Mouse (Mus musculus) testis, adult 2 months (tissue): ENCODE results near the gene Tldc2.

Experiments
- CTCF ChIP-seq: fragments of 200-500 bp; IDR thresholded peaks from 2 replicates; pipeline ENCODE4 v1.5.1; 2012; ENCODE audit warnings: low read depth, mild to moderate bottlenecking, inconsistent platforms, low read length, moderate library complexity; ENCODE audit not compliant: control insufficient read depth, insufficient read depth, insufficient replicate concordance
- POLR2A ChIP-seq: fragments of 200-500 bp; IDR thresholded peaks from 2 replicates; pipeline ENCODE4 v1.6.1; 2012; ENCODE audit warnings: low read depth, mild to moderate bottlenecking, inconsistent platforms, low read length, moderate library complexity; ENCODE audit not compliant: control insufficient read depth

DNA sequence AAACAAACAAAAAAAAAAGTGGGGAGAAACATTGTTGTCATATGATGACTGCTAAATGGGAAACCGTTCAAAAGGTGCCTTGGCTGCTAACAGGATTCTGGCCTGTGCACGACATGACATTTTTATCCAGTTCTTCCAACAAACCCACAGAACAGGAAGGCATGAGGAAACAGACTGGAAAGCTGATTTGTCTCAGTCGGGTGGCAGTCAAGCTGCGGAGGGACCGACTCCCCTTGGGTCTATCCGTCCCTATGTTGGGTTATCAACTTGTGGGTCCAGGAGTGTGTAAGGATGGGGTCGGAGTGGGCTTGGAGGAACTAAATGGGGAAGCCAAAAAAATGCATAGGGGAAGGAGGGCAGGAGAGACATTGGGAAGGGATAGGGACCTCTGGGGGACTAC, 45.4 kb upstream of the Tldc2 start:
- no peak for TF ChIP-seq POLR2A
- no peak for TF ChIP-seq CTCF
